Mouse (Mus musculus) hindbrain, embryonic 16.5 days (tissue): Measurements from ENCODE around the gene Uaca. TPM values are rescaled to one million over a fixed set of nuclear protein-coding genes. Genes with fewer than 3 reads are reported as not detected.
"Not testable (repeated sequence)": the region's sequence is repeated elsewhere in the genome, so short reads cannot be mapped to it uniquely, and the experiment has no call there.

Experiments used
- ATAC-seq: fragments of 200-750 bp; cut with Nextera tagmentation; 2 replicates; pipeline ENCODE4 v1.8.0; 2017; ENCODE audit warnings: moderate TSS enrichment, moderate library complexity
- H3K27ac ChIP-seq: fragments of 300-500 bp; sonication (generic); 2 replicates; pipeline ENCODE4 v1.5.1; 2014; ENCODE audit warnings: low read depth, mild to moderate bottlenecking, control low read depth, low read length, moderate library complexity
- H3K27me3 ChIP-seq: fragments of 300-500 bp; sonication (generic); replicated peaks from 2 replicates; pipeline ENCODE4 v1.6.1; 2014; ENCODE audit warnings: low read length; ENCODE audit not compliant: control insufficient read depth, insufficient read depth
- H3K36me3 ChIP-seq: fragments of 300-500 bp; sonication (generic); 2 replicates; pipeline ENCODE4 v1.6.1; 2014; ENCODE audit warnings: mild to moderate bottlenecking, low read length, moderate library complexity, mixed read lengths; ENCODE audit not compliant: control insufficient read depth, insufficient read depth
- H3K4me1 ChIP-seq: fragments of 300-500 bp; sonication (generic); 2 replicates; pipeline ENCODE4 v1.6.1; 2014; ENCODE audit warnings: low read depth, low read length; ENCODE audit not compliant: control insufficient read depth, insufficient read depth
- H3K4me2 ChIP-seq: fragments of 300-500 bp; sonication (generic); 2 replicates; pipeline ENCODE4 v1.6.1; 2014; ENCODE audit warnings: mild to moderate bottlenecking, low read length, control low read depth, moderate library complexity
- H3K4me3 ChIP-seq: fragments of 300-500 bp; sonication (generic); 2 replicates; pipeline ENCODE4 v1.5.1; 2014; ENCODE audit warnings: mild to moderate bottlenecking, low read length, control low read depth, moderate library complexity
- H3K9ac ChIP-seq: fragments of 300-500 bp; sonication (generic); 2 replicates; pipeline ENCODE4 v1.6.1; 2014; ENCODE audit warnings: low read depth, mild to moderate bottlenecking, control low read depth, low read length, moderate library complexity
- H3K9me3 ChIP-seq: fragments of 300-500 bp; sonication (generic); 2 replicates; pipeline ENCODE4 v1.6.1; 2014; ENCODE audit warnings: mild to moderate bottlenecking, low read length, moderate library complexity; ENCODE audit not compliant: control insufficient read depth
- WGBS: fragments of 180-500 bp; shearing (Covaris S2); extraction: QIAGEN DNeasy Blood & Tissue Kit; methylation state at CpG from one replicate; pipeline ENCODE4 v1.1.7; 2014; 5-methylcytosine and 5-hydroxymethylcytosine counted together
- polyA plus RNA-seq: library from polyadenylated mRNA; unstranded; fragments of >200 nt; fragmentation: Nextera tagmentation; extraction: Ambion mirVana; gene quantifications from 2 replicates; pipeline ENCODE4 v1.2.1, GENCODE M21; 2015

Uaca gene
- polyA plus RNA-seq, 1 experiment from 2014 or later: 15.8 TPM

- no peak overlapping the region for H3K27ac ChIP-seq
- no peaks in the 10 kb centered on the region for H3K27me3 ChIP-seq
- ATAC-seq: no peak
- H3K4me1 ChIP-seq: no peaks in the 10 kb centered on the region
- no peak overlapping the region for H3K4me3 ChIP-seq
- H3K36me3 ChIP-seq: no peaks in the 10 kb centered on the region
- no peaks in the 10 kb centered on the region for H3K9me3 ChIP-seq
- no peak overlapping the region for H3K4me2 ChIP-seq
- no peak overlapping the region for H3K9ac ChIP-seq
- 90% methylated on average over 5 of the region's 5 CpGs for WGBS
Observed at GRCm38 (mm10) chr9:60802341-60802740, 8.0 kb downstream of the Uaca start.

GRCm38 (mm10) chr9:60806021-60806420 lies 11.7 kb downstream of the Uaca start:
- Histone ChIP-seq H3K4me1 (no peaks in the 10 kb centered on the region), H3K27me3 (no peaks in the 10 kb centered on the region), H3K9ac (no peak overlapping the region), H3K36me3 (no peaks in the 10 kb centered on the region), H3K9me3 (no peaks in the 10 kb centered on the region), H3K4me2 (no peak overlapping the region), H3K27ac (no peak overlapping the region), H3K4me3 (no peak overlapping the region)
- ATAC-seq: no peak
- 94% methylated on average over 2 of the region's 2 CpGs for WGBS

GRCm38 (mm10) chr9:60807996-60808395 lies 13.7 kb downstream of the Uaca start:
- no peaks in the 10 kb centered on the region for H3K36me3 ChIP-seq
- 97% methylated on average over 5 of the region's 5 CpGs for WGBS
- H3K27me3 ChIP-seq: no peaks in the 10 kb centered on the region
- no peak overlapping the region for H3K4me2 ChIP-seq
- ATAC-seq: no peak
- H3K4me3 ChIP-seq: no peak overlapping the region
- no peak overlapping the region for H3K27ac ChIP-seq
- no peaks in the 10 kb centered on the region for H3K4me1 ChIP-seq
- H3K9me3 ChIP-seq: no peaks in the 10 kb centered on the region
- no peak overlapping the region for H3K9ac ChIP-seq

DNA sequence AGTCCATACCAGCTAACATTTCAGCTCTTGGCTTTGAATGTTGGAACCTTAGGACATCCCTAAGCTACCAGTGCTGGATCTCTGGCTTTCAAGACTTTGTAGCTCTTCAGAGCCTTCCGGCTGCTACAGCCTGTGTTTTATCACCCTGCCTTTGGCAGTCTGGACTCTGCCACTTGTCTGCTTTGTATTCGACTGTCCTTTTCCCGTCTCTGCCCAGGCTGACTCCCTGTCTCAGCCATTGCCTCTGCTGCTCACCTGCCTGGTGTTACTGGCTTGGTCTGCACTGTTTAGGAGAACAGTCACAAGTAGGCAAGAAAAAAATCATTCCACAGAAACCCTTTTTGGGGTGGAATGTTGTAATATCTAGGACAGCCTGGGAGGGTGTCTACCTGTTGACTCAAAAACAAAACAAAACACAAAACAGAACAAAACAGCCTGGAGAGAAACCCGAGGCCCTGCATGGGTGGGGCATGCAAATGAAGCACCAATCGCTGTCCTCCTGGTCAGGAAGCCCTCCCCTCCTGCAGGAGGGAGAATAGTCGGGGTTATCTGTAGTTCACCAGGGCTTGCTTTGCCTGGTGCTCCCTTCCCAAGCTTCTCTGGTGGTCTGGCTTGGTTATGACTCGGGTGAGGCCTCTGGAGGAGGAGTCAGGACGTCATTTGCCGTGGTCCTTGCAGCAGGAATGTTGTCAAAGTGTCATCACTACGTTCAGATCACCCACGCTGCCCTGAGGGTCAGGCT lies 19.0 kb downstream of the Uaca start:
- ATAC-seq: no peak
- 0 out of 2 replicates have a peak overlapping the region, but pooled peaks have one; percentile 9 for H3K4me2 ChIP-seq

GRCm38 (mm10) chr9:60815502-60815901 lies 21.2 kb downstream of the Uaca start:
- H3K9ac ChIP-seq: no peak overlapping the region
- WGBS: 85% methylated on average over 8 of the region's 8 CpGs
- H3K36me3 ChIP-seq: no peaks in the 10 kb centered on the region
- no peak overlapping the region for H3K27ac ChIP-seq
- H3K4me3 ChIP-seq: no peak overlapping the region
- H3K27me3 ChIP-seq: no peaks in the 10 kb centered on the region
- H3K4me1 ChIP-seq: no peaks in the 10 kb centered on the region
- H3K4me2 ChIP-seq: no peak overlapping the region
- no peaks in the 10 kb centered on the region for H3K9me3 ChIP-seq
- ATAC-seq: no peak

More for the DNA sequence above, 19.0 kb downstream of the Uaca start:
- WGBS: 15% methylated on average over 11 of the region's 11 CpGs
- H3K27ac ChIP-seq: no peak overlapping the region
- H3K4me1 ChIP-seq: no peaks in the 10 kb centered on the region
- H3K9me3 ChIP-seq: no peaks in the 10 kb centered on the region
- H3K9ac ChIP-seq: no peak overlapping the region
- H3K27me3 ChIP-seq: no peaks in the 10 kb centered on the region
- no peaks in the 10 kb centered on the region for H3K36me3 ChIP-seq
- H3K4me3 ChIP-seq: no peak overlapping the region

- Histone ChIP-seq H3K4me2 (no peak overlapping the region), H3K4me1 (no peaks in the 10 kb centered on the region), H3K9me3 (no peaks in the 10 kb centered on the region), H3K36me3 (no peaks in the 10 kb centered on the region), H3K27ac (no peak overlapping the region), H3K9ac (no peak overlapping the region), H3K27me3 (no peaks in the 10 kb centered on the region), H3K4me3 (no peak overlapping the region)
- ATAC-seq: no peak
- 88% methylated on average over 5 of the region's 5 CpGs for WGBS
Observed at GRCm38 (mm10) chr9:60817585-60817984, 23.2 kb downstream of the Uaca start.

GRCm38 (mm10) chr9:60818582-60818981 lies 24.2 kb downstream of the Uaca start:
- H3K4me3 ChIP-seq, H3K4me1 ChIP-seq, H3K9ac ChIP-seq, H3K27ac ChIP-seq, H3K9me3 ChIP-seq, H3K27me3 ChIP-seq, H3K4me2 ChIP-seq, H3K36me3 ChIP-seq, ATAC-seq: not testable (repeated sequence)
- 50% methylated on average over 6 of the region's 8 CpGs for WGBS

DNA sequence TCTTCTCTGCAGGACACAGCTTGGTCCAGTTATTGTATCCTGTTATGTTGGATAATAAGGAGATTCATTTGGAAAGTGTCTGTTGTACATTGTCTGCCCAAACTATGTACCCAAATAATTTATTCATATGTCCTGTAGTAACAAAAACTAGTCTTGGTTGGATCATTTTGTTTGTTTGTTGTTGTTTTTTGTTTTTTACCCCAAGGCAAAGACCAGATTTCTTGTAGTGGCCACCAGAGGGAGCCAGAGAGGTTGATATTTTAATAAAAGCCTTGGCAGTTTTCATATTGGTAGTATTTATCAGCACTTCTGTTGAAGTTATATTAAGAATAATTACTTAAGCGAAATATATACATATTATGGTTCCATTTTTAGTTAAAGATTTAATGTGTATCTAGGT lies 25.0 kb downstream of the Uaca start:
- H3K4me2 ChIP-seq: no peak overlapping the region
- H3K9me3 ChIP-seq: no peaks in the 10 kb centered on the region; the same call in 1 of the 2 replicates
- ATAC-seq: no peak
- no peaks in the 10 kb centered on the region for H3K36me3 ChIP-seq
- no peak overlapping the region for H3K9ac ChIP-seq
- no peak overlapping the region for H3K27ac ChIP-seq
- no peaks in the 10 kb centered on the region for H3K27me3 ChIP-seq
- 4% methylated on average over 1 of the region's 1 CpGs for WGBS
- no peak overlapping the region for H3K4me3 ChIP-seq
- no peaks in the 10 kb centered on the region for H3K4me1 ChIP-seq

DNA sequence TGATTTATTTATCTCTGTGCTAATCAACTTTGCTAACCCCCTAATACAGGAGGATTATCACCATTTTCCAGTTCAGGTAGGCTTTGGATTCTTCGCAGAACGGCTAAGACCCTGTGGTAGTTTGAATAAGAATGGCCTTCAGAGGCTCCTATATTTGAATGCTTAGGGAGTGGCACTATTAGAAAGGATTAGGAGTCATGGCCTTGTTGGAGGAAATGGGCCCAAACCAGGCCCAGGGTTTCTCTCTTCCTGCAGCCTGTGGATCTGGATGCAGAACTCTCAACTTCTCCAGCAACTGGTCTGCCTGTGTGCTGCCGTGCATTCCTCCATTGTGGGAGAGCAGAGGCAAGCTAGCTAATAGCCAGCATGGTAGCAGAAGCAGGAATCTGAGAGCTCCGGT lies 27.2 kb downstream of the Uaca start:
- Histone ChIP-seq H3K4me1 (no peaks in the 10 kb centered on the region), H3K36me3 (no peaks in the 10 kb centered on the region), H3K4me3 (no peak overlapping the region), H3K9ac (no peak overlapping the region), H3K27ac (no peak overlapping the region), H3K27me3 (no peaks in the 10 kb centered on the region), H3K9me3 (no peaks in the 10 kb centered on the region; the same call in 1 of the 2 replicates), H3K4me2 (no peak overlapping the region)
- WGBS: 85% methylated on average over 4 of the region's 4 CpGs
- ATAC-seq: no peak
